Mouse (Mus musculus): Measurements from ENCODE around the gene Vmn2r84. TPM values are rescaled to one million over a fixed set of nuclear protein-coding genes. Genes with fewer than 3 reads are reported as not detected.
"Not testable (repeated sequence)": the region's sequence is repeated elsewhere in the genome, so short reads cannot be mapped to it uniquely, and the experiment has no call there.

Vmn2r84 gene
- polyA plus RNA-seq, 1 experiment from 2014 or later, result not detected

GRCm38 (mm10) chr10:130364766-130365165 lies 29.4 kb downstream of the Vmn2r84 start:
- H3K27me3 ChIP-seq (ENCODE audit: insufficient read depth, poor library complexity, severe bottlenecking), result no peaks in the 10 kb centered on the region
- no peaks in the 10 kb centered on the region for H3K9me3 ChIP-seq
- no peaks in the 10 kb centered on the region for H3K4me1 ChIP-seq (replicated peaks)
- H3K4me3 ChIP-seq, result no peak overlapping the region
- H3K27ac ChIP-seq, result no peak overlapping the region
- no peak for DNase-seq (ENCODE audit: low spot score)
- no peaks in the 10 kb centered on the region for H3K36me3 ChIP-seq

DNA sequence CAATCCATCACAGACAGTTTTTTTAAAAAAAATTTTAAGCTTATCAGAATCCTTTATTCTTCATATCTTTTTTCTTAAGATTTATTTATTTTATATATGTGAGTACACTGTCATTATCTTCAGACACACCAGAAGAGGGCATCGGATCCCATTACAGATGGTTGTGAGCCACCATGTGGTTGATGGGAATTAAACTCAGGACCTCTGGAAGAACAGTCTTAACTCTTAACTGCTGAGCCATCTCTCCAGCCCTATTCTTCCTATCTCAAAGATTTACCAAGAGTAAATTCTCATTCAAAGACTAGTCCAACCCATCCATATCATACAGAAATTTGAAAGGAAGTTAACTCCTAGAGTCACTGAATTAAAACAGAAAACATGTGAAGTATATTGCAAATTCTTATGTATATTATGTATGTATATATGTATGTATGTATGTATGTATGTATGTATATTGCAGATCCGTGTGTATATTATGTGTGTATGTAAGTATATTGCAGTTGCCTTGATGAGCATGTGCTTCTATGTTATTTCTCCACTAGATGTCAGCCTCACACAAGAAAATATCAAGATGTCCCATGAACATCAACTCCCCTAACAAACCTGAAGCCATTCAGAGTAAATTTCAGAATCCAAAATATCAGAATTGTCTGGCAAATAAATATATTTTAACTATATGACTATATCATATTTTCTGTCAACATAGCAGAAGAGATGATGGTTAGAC lies 30.5 kb downstream of the Vmn2r84 start:
- 58% methylated on average over 2 of the region's 2 CpGs for WGBS

DNA sequence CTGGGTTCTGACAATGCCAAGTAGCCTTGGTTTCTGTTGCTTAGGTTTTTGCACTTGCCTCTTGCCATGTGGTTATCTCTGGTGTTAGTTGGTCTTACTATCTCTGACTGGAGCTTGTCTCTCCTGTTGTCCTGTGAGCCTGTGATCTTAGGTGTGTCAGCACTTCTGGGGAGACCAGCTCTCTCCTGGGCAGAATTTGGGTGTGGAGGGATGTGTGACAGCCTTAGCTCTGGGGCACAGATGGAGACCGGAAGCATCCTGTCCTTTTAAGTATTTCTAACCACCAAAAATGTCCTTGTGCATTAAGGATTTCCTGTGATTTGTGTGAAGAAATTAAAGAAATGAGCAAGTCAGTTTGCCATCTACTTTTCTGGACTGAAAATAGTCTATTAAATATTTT lies 50.1 kb downstream of the Vmn2r84 start:
- 89% methylated on average over 1 of the region's 1 CpGs for WGBS
- Histone ChIP-seq H3K27ac (no peak overlapping the region), H3K27me3 (ENCODE audit: insufficient read depth, poor library complexity, severe bottlenecking) (no peaks in the 10 kb centered on the region), H3K4me3 (no peak overlapping the region), H3K9me3 (no peaks in the 10 kb centered on the region), H3K4me1 (replicated peaks) (no peaks in the 10 kb centered on the region), H3K36me3 (no peaks in the 10 kb centered on the region)
- DNase-seq (ENCODE audit: low spot score), result no peak

More for the DNA sequence above, 30.5 kb downstream of the Vmn2r84 start:
- no peak for DNase-seq (ENCODE audit: low spot score)
- Histone ChIP-seq H3K4me3 (no peak overlapping the region), H3K27me3 (ENCODE audit: insufficient read depth, poor library complexity, severe bottlenecking) (no peaks in the 10 kb centered on the region), H3K36me3 (no peaks in the 10 kb centered on the region), H3K27ac (no peak overlapping the region), H3K9me3 (no peaks in the 10 kb centered on the region), H3K4me1 (replicated peaks) (no peaks in the 10 kb centered on the region)

DNA sequence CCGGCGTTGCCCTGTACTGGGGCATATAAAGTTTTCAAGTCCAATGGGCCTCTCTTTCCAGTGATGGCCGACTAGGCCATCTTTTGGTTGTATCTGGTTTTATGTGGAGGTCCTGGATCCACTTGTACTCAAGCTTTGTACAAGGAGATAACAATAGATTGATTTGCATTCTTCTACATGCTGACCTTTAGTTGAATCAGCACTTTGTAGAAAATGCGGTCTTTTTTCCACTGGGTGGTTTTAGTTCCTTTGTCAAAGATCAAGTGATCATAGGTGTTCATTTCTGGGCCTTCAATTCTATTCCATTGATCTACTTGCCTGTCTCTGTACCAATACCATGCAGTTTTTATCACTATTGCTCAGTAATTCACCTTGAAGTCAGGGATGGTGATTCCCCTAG lies 54.1 kb downstream of the Vmn2r84 start:
- H3K4me1 ChIP-seq (replicated peaks); H3K36me3 ChIP-seq; H3K27me3 ChIP-seq (ENCODE audit: insufficient read depth, poor library complexity, severe bottlenecking); H3K9me3 ChIP-seq; H3K4me3 ChIP-seq; DNase-seq (ENCODE audit: low spot score); H3K27ac ChIP-seq: not testable (repeated sequence)
- WGBS, result 94% methylated on average over 4 of the region's 4 CpGs

GRCm38 (mm10) chr10:130337581-130337980 lies 56.6 kb downstream of the Vmn2r84 start:
- Histone ChIP-seq H3K36me3 (no peaks in the 10 kb centered on the region), H3K27ac (no peak overlapping the region), H3K9me3 (no peaks in the 10 kb centered on the region), H3K27me3 (ENCODE audit: insufficient read depth, poor library complexity, severe bottlenecking) (no peaks in the 10 kb centered on the region), H3K4me1 (replicated peaks) (no peaks in the 10 kb centered on the region), H3K4me3 (no peak overlapping the region)
- no peak for DNase-seq (ENCODE audit: low spot score)
- 70% methylated on average over 2 of the region's 2 CpGs for WGBS

DNA sequence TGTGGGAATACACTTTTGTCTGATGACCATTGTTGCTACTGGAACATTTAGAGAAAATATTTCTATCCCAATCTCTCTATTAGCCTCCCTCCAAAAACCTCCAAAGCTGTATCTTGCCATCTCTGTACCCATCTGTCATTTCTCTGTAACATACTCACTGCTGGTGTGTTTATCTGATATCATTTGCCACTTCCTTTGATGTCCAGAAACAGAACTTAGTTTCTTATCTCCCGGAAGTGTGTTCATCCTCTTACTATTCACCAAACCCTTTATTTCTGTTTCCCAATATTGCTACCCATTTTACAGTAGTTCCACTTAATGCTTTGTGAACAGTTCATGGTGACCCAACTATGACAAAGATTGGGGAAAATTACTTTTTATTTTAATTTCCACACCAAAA lies 57.7 kb downstream of the Vmn2r84 start:
- Histone ChIP-seq H3K4me3 (no peak overlapping the region), H3K27me3 (ENCODE audit: insufficient read depth, poor library complexity, severe bottlenecking) (no peaks in the 10 kb centered on the region), H3K9me3 (no peaks in the 10 kb centered on the region), H3K27ac (no peak overlapping the region), H3K36me3 (no peaks in the 10 kb centered on the region), H3K4me1 (replicated peaks) (no peaks in the 10 kb centered on the region)
- 92% methylated on average over 1 of the region's 1 CpGs for WGBS
- DNase-seq (ENCODE audit: low spot score), result no peak

DNA sequence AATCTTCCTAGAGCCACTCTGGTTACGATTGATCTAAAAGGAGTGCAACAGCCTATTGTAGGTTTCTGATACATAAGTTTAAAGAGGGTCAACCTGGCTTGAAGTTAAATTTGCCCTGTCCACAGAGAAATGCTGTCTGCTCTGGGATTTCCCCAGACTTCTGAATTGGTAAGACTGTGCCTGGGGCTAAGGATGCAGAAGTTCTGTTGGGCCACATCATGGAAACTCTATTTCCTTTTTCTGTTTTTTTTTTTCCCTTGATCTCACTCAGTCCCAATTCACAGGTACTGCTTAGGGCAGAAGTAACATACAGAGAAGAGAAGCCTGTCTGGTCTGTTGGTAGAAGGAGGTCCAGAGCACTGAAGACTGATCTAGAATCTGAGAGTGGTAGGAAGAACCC lies 63.4 kb downstream of the Vmn2r84 start:
- H3K9me3 ChIP-seq, result no peaks in the 10 kb centered on the region
- no peaks in the 10 kb centered on the region for H3K36me3 ChIP-seq
- no peaks in the 10 kb centered on the region for H3K27me3 ChIP-seq (ENCODE audit: insufficient read depth, poor library complexity, severe bottlenecking)
- no peak overlapping the region for H3K4me3 ChIP-seq
- no peaks in the 10 kb centered on the region for H3K4me1 ChIP-seq (replicated peaks)
- 88% methylated on average over 1 of the region's 1 CpGs for WGBS
- H3K27ac ChIP-seq, result no peak overlapping the region
- no peak for DNase-seq (ENCODE audit: low spot score)

Other genes starting within 250 kb of the Vmn2r84 start
- not detected in 2 replicates for gene Olfr825, start 227.6 kb downstream of the Vmn2r84 start, polyA plus RNA-seq (2016; fragmentation: Nextera tagmentation; extraction: Ambion mirVana)
- not detected in 2 replicates for gene Olfr826, start 210.1 kb downstream of the Vmn2r84 start, polyA plus RNA-seq (2016; fragmentation: Nextera tagmentation; extraction: Ambion mirVana)
- 0.10 TPM in 1 of 2 replicates, not detected in the other for gene Olfr827, start 179.9 kb downstream of the Vmn2r84 start, polyA plus RNA-seq (2016; fragmentation: Nextera tagmentation; extraction: Ambion mirVana)
- 14.0 and 23.1 TPM in 2 replicates for gene Neurod4, start 114.1 kb downstream of the Vmn2r84 start, polyA plus RNA-seq (2016; fragmentation: Nextera tagmentation; extraction: Ambion mirVana)
- not detected in 2 replicates for gene Tespa1, start 71.5 kb downstream of the Vmn2r84 start, polyA plus RNA-seq (2016; fragmentation: Nextera tagmentation; extraction: Ambion mirVana)
- gene Vmn2r85, start 35.4 kb upstream of the Vmn2r84 start, polyA plus RNA-seq (2016; fragmentation: Nextera tagmentation; extraction: Ambion mirVana), result not detected in 2 replicates
- not detected in 2 replicates for gene Vmn2r86, start 61.7 kb upstream of the Vmn2r84 start, polyA plus RNA-seq (2016; fragmentation: Nextera tagmentation; extraction: Ambion mirVana)
- gene Vmn2r87, start 103.1 kb upstream of the Vmn2r84 start, polyA plus RNA-seq (2016; fragmentation: Nextera tagmentation; extraction: Ambion mirVana), result 0.04 TPM in 1 of 2 replicates, not detected in the other